Mouse (Mus musculus) gastrocnemius, adult 18-20 months (tissue): ENCODE results near the gene Rbfox1. TPM values are rescaled to one million over a fixed set of nuclear protein-coding genes. Genes with fewer than 3 reads are reported as not detected.
A peak's percentile ranks its signal among the peaks of the same experiment; 100 is the strongest.

ENCODE experiments used
- DNase-seq: peaks from one replicate; pipeline ENCODE4 v3.0.0; 2021; ENCODE audit warnings: low spot score
- total RNA-seq, 2 experiments: library from RNA; stranded (reverse); gene quantifications; 2 replicates each; pipeline ENCODE4 v1.2.3; 2021

Rbfox1 gene
- total RNA-seq, 2 experiments from 2014 or later: 228 to 232 TPM

DNA sequence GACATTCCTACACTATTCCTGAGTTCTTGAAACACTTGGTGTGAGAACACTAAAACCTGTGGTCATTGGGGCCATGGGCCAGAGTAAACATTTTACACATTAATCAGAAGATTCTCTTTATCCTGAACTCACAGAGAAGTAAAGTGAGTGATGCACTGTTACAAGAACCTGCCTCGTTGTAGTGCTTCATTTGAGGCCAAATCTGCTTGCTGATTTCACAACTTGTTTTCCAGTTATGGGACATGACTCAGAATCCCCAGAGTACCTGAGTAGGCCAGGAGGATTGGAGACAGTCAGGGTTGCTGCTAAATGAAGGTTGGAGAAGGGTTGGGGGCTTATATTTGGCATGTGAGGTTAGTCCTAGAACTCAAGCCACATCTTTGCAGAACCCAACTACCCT is 936.6 kb downstream of the Rbfox1 start:
- no peak for DNase-seq

DNA sequence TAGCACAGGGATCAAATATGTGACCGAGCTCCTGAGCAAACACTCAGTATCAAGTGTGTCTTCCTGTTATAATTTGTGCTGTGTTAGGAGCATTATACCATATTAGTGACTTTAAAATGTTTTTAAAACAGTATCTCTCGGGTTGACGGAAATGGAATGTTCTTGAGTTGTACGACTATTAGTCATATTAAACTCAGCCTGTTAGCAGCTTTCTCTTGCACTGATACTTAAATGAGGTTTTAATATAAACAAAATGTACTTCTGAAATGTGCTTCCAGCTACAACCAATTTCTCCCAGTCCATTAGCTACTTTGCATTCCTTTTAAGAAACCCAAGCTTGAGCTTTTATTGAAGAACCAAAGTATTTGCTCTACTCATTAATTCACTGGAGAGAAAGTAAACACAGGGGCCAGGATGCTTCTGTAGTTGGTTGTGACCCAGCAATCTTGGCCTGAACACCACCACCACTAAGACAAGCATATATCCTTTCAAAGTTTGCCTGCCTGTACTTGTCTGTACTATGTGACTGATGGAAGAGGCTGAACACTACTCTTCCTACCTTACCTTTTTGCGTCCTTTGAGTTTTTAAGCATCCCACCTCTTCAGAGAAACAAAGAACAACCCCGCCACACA is 944.9 kb downstream of the Rbfox1 start:
- no peak for DNase-seq

DNA sequence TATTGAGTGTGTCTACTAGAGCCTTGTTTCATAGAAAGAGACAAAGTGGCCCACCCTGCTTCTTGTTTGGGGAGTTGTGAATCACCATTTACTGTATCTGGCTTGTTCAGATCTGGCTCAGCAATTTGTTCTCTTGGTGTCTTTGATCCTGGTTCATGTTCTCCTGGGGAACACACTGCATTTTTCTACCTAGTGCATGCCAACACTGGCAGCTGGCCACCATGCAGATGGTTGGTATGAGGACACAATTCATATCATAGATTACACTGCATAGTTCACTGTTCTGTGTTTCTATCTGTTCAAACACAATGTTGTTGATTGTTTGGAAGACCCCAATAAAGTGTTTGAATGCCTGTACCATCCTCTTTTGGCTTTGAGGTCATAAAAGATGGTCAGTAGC is 948.3 kb downstream of the Rbfox1 start:
- DNase-seq: no peak

DNA sequence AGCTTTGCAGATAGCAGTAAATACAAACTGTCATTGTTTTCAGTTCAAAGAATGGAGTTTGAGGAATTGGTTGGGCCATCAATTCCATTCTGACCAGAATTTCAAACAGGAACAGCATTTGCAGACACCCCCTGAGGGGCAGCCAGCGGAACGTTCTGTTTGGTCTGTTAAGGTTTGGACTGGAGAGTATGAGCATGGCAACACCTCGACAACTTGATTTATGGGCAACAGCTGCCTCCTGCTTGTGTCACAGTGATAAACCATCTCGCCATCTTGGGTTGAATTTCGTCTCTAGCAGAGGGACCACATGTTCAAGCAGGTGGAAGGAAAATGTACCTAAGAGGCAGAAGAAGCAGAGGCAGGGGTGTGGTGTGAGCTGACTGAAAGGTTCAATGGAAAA is 949.9 kb downstream of the Rbfox1 start:
- DNase-seq: peak; percentile 65

DNA sequence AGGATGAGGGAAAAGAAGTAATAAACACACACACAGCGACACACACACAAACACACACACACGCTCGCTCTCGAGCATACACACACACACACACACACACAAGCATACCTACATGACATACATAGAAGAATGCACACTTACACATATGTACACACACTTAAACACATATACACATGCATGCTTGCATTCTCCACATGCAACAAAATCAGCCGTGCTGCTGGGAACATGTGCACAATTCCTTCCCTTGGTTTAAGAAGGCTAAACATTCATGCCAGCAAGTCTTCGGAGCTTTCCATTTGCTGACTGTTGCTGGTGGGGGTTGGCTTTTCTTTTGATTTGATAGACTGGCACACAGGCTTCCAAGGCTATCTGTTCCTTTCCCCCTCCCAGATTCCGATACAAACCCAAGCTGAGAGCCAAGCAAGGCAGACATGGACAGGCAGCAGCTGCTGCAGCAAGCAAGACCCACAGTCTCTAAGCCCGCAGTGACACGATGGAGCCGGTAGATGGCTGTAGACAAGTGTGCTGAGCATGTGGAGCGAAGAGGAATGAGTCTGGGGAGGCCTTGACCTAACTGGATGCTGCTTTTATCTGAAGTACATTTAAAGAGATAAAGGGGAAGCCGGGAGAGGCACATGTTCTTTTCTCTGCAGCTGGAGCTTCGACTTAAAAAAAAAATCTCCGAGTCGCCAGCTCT is 954.3 kb downstream of the Rbfox1 start:
- DNase-seq: peak; percentile 36

DNA sequence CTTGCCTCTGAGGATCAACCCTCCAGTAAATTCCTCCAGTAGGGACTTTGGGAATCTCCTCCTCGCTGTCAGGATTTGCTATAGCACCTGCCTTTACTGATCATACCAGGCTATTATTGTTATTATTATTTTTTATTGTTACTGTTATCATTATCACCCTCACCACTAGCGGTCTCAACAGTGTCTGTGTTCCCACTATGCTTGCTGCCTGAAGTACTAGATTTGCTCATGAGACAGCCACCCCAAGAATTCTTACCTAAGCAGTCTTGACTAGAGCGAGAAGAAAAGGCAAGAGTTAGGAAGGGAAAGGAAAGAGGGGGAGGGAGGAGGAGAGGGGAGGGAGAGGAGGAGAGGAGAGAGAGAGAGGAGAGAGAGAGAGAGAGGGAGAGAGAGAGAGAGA is 954.9 kb downstream of the Rbfox1 start:
- DNase-seq: no peak

DNA sequence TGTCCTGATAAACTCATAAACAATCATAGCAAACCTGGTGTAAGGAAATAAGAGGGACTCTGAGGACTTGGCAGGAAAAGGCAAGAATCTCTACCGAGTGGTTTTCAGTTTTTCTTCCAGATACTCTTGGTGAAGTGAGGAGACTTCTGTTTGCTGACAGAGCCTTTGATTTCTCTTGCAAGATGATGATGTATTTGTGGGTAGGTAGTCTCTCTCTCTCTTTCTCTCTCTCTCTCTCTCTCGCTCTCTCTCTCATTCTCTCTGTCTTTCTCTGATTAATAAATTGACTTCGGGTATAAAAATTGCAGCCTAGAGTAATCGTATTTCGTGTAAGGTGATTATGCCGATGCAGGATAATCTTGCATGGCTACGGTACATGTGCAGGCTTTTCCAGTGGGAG is 955.3 kb downstream of the Rbfox1 start:
- no peak for DNase-seq

DNA sequence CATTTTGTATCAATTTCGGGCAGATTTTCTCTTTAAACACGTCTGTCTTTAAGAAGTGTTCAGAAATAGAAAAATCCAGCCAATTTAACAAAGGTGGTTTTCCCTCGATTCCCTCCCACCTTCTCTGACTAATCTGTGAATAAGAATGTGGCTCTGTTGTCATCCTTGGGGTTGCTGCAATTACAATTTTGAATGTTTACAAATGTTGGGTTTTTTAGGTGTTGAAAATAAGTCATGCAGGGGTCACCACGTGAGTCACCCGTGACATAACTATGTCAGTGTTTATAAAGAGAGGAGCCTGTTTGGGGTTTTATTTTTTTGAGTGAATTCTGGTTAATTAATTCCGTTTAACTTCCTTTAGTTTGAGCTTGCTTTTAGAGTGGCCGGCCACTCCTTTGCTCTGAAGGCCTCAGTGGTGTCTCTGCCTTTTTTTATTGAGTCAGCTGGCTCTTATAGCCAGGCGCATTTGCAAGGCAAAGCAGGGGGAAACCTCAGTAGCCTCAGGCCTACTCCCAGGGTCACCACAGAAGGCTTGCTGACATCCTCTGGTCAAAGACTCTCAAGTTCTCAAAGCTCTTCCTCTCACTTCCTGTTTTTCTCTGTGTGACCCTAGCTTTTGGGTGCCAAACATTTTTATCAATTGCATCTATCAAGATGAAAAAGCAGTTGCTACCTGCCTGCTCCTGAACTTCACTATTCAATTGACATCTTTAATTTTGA is 957.1 kb downstream of the Rbfox1 start:
- DNase-seq: no peak

DNA sequence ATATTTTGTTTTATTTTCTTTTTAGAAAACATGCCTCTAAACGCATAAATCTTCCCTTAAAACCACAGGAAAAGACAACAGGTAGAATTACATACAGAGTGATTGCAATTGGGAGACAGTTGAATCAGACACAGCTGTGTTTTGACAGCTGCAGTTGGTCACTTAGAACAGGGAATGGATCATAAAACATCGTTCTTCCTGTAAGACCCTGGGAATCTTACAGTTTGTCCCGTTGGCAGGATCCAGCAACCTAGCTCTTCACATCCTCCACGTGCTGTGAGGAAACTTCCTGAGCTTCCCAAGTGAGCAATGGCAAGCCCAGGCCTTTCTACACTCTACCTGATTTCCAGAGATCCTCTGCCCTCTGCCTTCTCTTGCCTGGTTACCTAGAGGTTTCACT is 959.5 kb downstream of the Rbfox1 start:
- no peak for DNase-seq

DNA sequence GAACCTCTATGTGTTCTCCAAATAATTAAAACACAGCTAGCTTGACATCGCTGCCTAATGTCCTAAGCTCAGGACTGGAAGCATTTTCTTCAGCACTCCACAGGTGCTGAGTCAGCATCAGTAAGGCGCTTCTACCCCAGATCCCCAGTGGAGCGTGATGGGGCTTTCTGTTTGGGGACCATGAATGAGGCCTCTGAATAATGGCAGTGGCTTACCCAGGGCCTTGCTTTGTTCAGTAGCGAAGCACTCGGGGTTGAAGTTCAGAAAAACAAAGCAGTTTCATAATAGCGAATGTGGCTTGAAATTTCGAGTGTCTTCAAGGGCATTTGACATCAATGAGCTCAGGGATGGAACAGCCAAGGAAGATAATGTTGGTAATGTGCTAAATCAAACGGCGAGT is 966.2 kb downstream of the Rbfox1 start:
- no peak for DNase-seq

DNA sequence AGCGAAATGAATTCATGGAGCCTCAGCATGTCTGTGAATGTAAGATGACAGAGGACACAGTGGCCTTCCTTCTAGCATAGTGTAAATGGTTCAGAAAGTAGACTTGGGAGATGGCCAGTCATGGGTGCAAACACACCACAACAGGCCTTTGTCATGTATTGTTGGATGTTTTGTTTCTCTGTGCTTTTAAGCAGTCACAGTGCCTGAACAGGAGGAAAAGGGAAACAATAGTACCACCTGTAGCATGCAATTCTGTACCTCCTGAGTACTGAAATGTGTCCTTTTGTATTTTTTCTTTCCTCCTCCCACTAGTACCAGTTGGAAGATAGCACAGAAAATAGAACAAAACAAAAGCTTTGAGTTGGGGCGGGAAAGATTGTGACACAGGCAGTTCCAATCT is 968.6 kb downstream of the Rbfox1 start:
- DNase-seq: no peak

DNA sequence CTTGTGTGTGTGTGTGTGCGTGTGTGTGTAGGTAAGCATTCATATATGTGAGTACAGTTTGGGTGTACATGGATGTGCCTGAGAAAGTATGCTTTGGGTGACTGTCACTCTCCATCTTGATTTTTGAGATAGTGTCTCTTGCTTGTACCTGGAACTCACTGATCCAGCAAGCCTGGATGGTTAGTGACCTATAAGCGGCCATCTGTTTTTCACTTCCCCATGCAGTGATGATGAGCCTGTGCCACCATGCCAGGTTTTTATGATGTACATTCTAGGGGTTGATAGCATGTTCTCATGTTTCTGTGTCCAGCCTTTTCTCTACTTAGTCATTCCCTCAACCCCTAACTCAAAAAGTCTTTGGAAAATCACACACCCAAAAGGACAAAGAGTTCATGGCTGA is 976.5 kb downstream of the Rbfox1 start:
- DNase-seq: no peak

DNA sequence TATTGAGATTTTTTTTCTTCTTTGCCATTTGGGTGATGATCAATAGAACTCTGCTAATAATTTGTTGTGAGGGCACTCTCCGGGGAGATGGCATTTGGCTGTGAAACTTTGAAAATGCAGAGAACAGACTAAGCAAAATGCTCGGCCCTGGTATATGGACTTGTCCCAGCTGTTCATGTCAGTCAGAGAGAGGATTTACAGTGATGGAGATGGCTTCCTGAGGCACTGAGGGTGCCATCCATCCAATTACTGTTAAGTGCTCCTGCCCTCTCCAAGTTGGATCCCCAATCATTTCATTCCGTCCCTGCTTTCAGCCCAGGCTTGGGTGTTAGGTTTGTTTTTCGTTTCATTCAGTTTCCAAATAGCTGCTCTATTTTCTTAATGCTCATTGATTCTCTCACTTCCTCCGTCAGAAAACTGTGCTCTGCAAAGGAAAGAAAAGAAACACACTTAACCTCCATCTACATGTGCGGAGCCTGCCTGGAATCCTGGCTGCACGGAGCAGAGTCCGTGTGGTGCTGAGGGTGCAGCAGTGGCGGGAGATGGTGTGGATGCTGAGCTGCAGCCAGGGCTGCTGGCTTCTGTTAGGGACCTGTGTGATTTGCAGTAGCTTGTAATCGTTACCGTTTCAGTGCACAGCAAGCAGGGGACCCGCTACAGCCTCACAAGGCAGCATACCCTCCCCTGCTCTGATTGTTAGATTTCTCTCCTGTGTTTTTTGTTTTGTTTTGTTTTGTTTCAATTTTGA is 997.7 kb downstream of the Rbfox1 start:
- no peak for DNase-seq

DNA sequence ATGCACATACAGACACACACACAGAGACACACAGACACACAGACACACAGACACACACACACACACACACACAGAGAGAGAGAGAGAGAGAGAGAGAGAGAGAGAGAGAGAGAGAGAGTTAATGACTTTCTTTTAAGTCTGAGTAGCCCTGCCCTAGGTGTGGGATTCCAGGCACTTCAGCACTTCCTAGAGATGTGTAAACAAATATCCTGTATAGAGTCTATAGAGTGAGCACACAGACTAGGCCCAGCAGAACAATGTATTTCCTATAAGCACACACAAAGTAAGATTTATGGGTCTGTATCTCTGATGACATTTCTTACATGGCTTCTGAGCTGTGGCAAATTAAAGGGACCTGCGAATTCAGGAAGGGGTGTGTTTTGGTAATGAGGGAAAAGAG is 998.6 kb downstream of the Rbfox1 start:
- DNase-seq: no peak

DNA sequence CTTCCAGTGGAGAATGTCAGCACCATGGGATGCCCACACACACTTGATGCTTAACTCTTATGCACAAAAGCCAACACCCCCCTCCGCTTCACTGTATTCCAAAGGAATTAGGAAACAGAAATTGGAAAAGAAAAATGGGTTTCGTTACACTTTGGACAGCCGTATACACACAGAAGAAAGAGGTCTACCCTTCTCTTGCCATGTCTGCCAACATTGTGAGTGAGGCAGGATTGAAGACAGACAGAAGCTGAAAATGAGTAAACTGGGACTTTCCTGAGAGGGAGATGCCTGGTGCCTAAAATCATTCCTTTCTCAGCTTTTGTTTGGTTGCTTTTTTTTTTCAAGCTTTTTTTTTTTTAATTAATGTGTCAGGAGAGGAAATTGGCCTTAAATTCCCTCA is 1000.5 kb downstream of the Rbfox1 start:
- DNase-seq: no peak

DNA sequence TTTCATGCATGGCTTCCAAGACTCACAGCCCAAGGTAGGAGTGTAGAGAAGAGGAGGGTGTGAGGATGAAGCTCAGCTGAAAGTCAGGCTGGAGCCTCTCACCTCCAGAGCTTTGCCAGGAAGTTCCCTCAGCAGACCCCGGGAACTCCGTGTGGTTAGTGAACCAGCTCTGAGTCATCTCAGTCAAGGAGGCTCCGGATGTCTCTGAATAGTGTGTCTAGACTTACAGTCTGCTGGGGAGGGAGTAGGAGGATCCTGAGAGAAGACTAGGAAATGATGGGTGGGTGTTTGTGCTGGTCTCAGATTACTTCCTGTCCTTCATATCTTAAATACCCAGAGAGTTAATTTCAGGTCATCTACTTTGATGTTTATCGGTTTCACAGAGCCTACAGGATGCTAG is 1004.1 kb downstream of the Rbfox1 start:
- no peak for DNase-seq

DNA sequence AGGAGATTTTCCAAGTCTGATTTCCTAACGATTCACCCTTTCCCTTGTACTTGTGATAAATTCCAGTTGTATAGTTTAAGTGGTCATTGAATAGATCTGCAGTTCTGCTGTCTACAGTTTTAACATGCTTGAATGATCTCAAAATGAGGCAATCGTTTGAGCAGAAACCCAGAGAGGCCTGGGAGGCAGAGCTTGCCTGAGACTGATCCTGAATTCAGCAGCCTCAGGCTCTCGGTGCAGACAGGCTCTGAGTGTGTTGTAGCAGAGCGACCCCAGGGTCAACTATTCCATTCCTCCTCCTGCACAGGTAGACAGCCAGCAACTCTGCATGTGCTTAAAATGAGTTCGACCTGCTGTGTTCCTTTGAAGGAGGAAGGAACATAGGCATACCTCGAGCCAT is 1012.6 kb downstream of the Rbfox1 start:
- DNase-seq: no peak

DNA sequence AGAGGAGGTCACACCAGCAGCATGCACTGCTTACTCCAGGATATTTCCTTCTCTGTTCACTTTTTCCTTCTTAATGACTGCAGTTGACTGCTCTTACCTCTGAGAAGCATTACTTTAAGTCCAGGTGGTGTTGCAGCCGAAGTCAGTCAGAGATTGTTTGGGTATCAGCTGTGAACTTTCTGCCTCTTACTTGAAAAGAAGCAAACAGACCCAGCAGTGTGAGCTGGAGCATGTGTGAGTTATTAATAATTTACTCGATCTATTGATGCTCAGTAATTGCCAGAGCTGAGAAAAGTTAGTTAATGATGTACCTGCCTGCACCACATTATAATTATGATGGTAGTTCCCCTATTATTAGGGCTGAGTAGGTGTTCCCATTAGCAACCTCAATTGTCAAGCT is 1014.9 kb downstream of the Rbfox1 start:
- no peak for DNase-seq

DNA sequence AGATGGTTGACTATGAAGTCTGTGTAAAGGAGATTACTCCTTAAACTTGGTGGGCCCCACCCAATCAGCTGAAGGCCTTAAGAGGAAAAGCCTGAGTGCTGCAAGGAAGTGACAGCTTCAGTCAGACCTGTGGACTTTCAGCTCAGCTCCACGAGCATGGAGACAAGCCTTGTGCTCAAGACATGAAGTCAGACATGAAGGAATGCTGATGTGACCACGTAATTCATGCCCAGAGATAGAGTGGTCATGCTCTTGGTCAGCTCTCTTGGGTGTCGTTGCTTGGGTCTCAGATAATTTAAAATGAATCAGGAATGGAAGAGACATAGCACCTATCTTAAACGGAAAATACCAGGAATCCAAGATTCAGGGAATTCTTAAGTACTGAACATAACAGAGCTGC is 1019.8 kb downstream of the Rbfox1 start:
- no peak for DNase-seq

DNA sequence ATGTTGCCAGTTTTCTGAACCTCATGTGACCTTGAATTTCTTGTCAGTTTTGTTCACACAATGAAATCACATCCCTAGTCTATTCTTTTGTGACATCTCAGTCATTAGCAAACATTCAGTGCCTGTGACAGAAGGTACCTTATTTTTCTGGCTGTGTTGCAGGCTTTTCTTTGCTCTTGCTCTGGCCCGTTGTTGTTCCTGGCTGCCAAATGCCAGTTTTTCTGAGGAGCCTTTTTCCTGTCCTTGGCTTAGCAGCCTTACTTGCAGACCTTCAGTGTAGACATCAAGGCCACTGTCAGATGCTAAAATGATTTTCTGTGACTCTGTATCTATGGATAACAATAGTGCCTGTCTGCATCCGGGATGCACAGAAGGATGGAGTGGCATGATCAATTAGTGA is 1020.8 kb downstream of the Rbfox1 start:
- DNase-seq: no peak

DNA sequence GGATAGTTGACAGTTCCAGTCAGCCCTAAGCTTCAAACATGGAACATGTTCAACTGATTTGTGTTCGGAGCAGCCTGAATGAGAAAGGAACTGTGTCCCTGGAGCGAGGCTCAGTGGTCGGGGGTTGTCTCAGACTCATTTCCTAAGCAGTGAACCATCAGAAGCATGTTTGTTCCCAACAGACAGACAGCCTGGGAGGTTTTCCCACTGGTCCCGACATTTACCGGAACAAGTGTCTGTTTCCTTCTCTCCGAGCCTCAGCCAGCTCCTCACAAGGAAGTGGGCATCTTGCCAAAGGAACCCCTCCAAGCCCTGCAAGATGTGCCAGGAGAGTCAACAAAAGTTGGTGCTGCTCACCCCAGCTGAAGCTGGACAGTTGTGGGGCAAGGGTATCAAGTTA is 1022.4 kb downstream of the Rbfox1 start:
- DNase-seq: no peak

DNA sequence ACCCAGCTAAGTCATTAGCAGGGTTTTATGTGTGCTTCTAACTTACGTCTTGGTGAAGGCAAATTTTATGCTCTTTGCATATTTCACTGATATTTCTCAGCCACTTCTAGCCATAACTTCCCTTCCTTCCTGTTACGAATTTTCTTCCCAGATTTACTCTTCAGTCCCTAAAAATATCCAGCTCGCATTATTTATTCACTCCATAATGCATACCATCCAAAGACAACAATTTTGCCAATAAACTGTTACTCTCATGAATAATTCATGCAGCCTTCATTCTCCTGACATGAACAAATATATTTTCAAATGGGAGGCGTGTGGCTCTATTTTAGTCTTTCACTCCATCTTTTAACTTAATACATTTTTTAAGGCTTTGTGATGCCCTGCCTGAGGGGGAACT is 1029.4 kb downstream of the Rbfox1 start:
- DNase-seq: no peak
